Mouse (Mus musculus) ES-E14 (cell line): Measurements from ENCODE around the gene Klk15. TPM values are rescaled to one million over a fixed set of nuclear protein-coding genes. Genes with fewer than 3 reads are reported as not detected.
A peak's percentile ranks its signal among the peaks of the same experiment; 100 is the strongest.

Source experiments
- DNase-seq: peaks from one replicate; pipeline ENCODE4 v3.0.0-alpha.2; 2013; ENCODE audit warnings: low read depth, low spot score
- H3K27ac ChIP-seq: 2 replicates; pipeline ENCODE4 v1.5.1; 2012; ENCODE audit warnings: low read depth, mild to moderate bottlenecking, low read length, moderate library complexity, mixed read lengths; ENCODE audit not compliant: poor library complexity, insufficient read depth, severe bottlenecking
- H3K36me3 ChIP-seq: 2 replicates; pipeline ENCODE4 v1.6.1; 2012; ENCODE audit warnings: mild to moderate bottlenecking, low read length, moderate library complexity, mixed read lengths; ENCODE audit not compliant: control insufficient read depth, poor library complexity, insufficient read depth, severe bottlenecking
- H3K4me1 ChIP-seq, 2 experiments: fragments of 150-350 bp in 1 of 2; sonication (generic) in 1 of 2; 2 replicates each; pipeline ENCODE4 v1.6.1; 2012; ENCODE audit warnings: low read length in 2 of 2, mild to moderate bottlenecking in 1 of 2, mixed read lengths in 1 of 2; ENCODE audit not compliant: control insufficient read depth in 2 of 2, insufficient read depth in 2 of 2, poor library complexity in 1 of 2
- H3K4me3 ChIP-seq, 2 experiments: fragments of 150-350 bp in 1 of 2; sonication (generic) in 1 of 2; 2 replicates each; pipeline ENCODE4 v1.5.1; 2012; ENCODE audit warnings: low read length in 2 of 2, low read depth in 1 of 2, mild to moderate bottlenecking in 1 of 2, mixed read lengths in 1 of 2; ENCODE audit not compliant: insufficient read depth in 1 of 2, poor library complexity in 1 of 2, severe bottlenecking in 1 of 2
- H3K9ac ChIP-seq: 2 replicates; pipeline ENCODE4 v1.6.1; 2012; ENCODE audit warnings: low read depth, mild to moderate bottlenecking, low read length, mixed read lengths; ENCODE audit not compliant: poor library complexity, insufficient read depth, severe bottlenecking
- H3K9me3 ChIP-seq: fragments of 150-350 bp; sonication (generic); 2 replicates; pipeline ENCODE4 v1.6.1; 2012; ENCODE audit warnings: low read depth, mild to moderate bottlenecking, low read length; ENCODE audit not compliant: control insufficient read depth, insufficient read depth
- CHD2 ChIP-seq: IDR thresholded peaks from 2 replicates; pipeline ENCODE4 v1.6.1; 2014; ENCODE audit warnings: mild to moderate bottlenecking, low read depth, low read length, inconsistent platforms
- HCFC1 ChIP-seq: IDR thresholded peaks from 2 replicates; pipeline ENCODE4 v1.6.1; 2012; ENCODE audit warnings: low read length, inconsistent platforms, borderline replicate concordance; ENCODE audit not compliant: insufficient read depth
- MAFK ChIP-seq: IDR thresholded peaks from 2 replicates; pipeline ENCODE4 v1.6.1; 2014; ENCODE audit warnings: mild to moderate bottlenecking, low read depth, low read length, inconsistent platforms; ENCODE audit not compliant: insufficient read depth
- ZC3H11A ChIP-seq: IDR thresholded peaks from 2 replicates; pipeline ENCODE4 v1.6.1; 2012; ENCODE audit warnings: low read depth, mild to moderate bottlenecking, inconsistent platforms, low read length, borderline replicate concordance
- ZNF384 ChIP-seq: IDR thresholded peaks from 2 replicates; pipeline ENCODE4 v1.6.1; 2012; ENCODE audit warnings: low read depth, low read length, inconsistent platforms
- in situ Hi-C, 2 experiments: fragments of 600-800 bp; cut with MboI; formaldehyde crosslinking; loops; one replicate each; pipeline ENCODE4 v1.15.1; 2025; ENCODE audit warnings: low sequenced_read_pairs in 2 of 2, inconsistent platforms in 1 of 2; ENCODE audit not compliant: unreplicated experiment in 2 of 2
- total RNA-seq: library from RNA; depleted of rRNA; stranded (reverse); fragments of 300-350 nt; gene quantifications from 2 replicates; pipeline ENCODE4 v1.2.3, GENCODE M21; 2012; rRNA removed

Gene Klk15
- total RNA-seq: not detected in 2 replicates

GRCm38 (mm10) chr7:43933440-43933839, at the start of gene Klk15:
TSS of gene Klk15 (plus strand) at chr7:43933740.
- TF ChIP-seq HCFC1: no peak
- no peaks in the 10 kb centered on the region for H3K36me3 ChIP-seq
- H3K27ac ChIP-seq: no peak within 1 kb of the TSS
- H3K9ac ChIP-seq: no peak within 1 kb of the TSS
- in situ Hi-C loops: loop anchor here in 1 of 2 experiments (25.0 kb wide), 1 partner anchor 104 kb away; no protein-coding TSS in a partner anchor
- DNase-seq: no peak
- no peaks in the 10 kb centered on the region for H3K9me3 ChIP-seq
- no peak within 1 kb of the TSS for H3K4me3 ChIP-seq
- no peaks in the 10 kb centered on the region for H3K4me1 ChIP-seq

DNA sequence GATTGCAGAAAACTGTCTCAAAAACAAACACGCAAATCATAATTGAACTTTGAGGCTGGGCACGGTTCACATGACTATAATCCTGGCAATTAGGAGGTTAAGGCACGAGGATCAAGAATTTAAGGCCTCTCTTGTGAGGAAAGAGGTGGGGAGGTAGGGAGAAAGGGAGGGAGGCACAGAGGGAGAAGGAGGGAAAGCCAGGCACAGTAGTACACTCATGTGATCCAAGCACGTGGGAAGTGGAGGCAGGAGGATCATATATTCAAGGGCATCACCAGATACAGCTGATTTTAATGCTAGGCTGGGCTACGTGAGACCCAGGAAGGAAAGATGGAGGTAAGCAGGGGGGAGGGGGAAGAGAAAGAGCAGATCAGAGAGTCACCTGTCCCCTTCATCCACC, 42.2 kb upstream of the Klk15 start:
- no peak overlapping the region for H3K9ac ChIP-seq
- H3K4me1 ChIP-seq: no peaks in the 10 kb centered on the region
- TF ChIP-seq ZNF384 (no peak), ZC3H11A (no peak), HCFC1 (no peak), MAFK (no peak), CHD2 (no peak)
- H3K9me3 ChIP-seq: no peaks in the 10 kb centered on the region
- in situ Hi-C loops: loop anchor here (25.0 kb wide), 1 partner anchor 204 kb away; the partner anchor contains the start of gene Klk14 (in 2 of the 2)
- H3K27ac ChIP-seq: no peak overlapping the region
- no peak for DNase-seq
- H3K36me3 ChIP-seq: no peaks in the 10 kb centered on the region
- H3K4me3 ChIP-seq: no peak overlapping the region

DNA sequence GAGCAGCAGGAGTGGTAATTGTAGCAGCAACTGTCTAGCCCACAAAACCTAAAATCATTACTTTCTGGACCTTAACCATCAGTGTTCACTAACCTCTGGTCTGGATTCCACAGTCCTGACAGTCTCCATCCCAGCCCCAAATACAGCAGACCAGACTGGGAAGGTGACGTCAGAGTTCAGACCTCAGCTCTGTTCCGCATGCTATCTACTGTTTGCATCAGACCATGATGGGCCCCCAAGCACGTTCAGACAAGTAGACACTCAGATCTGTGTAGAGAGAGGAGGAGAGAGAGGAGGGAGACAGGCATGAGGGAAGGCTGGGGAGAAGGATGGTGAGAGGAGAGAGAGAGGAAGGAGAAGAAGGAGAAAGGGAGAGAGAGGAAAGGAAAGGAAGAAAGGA, 41.8 kb upstream of the Klk15 start:
- Histone ChIP-seq H3K36me3 (no peaks in the 10 kb centered on the region), H3K27ac (no peak overlapping the region), H3K9ac (no peak overlapping the region), H3K4me3 (no peak overlapping the region), H3K4me1 (no peaks in the 10 kb centered on the region), H3K9me3 (no peaks in the 10 kb centered on the region)
- DNase-seq: no peak
- TF ChIP-seq MAFK: no peak
- TF ChIP-seq CHD2: no peak
- no peak for TF ChIP-seq ZNF384
- TF ChIP-seq HCFC1: no peak
- no peak for TF ChIP-seq ZC3H11A
- in situ Hi-C loops: loop anchor here (25.0 kb wide), 1 partner anchor 204 kb away; the partner anchor contains the start of gene Klk14 (in 2 of the 2)

GRCm38 (mm10) chr7:43894836-43895235, 38.7 kb upstream of the Klk15 start:
- in situ Hi-C loops: loop anchor here (25.0 kb wide), 1 partner anchor 208 kb away; the partner anchor contains the start of gene Klk14 (in 2 of the 2)
- Histone ChIP-seq H3K27ac (no peak overlapping the region), H3K9ac (no peak overlapping the region), H3K36me3 (no peaks in the 10 kb centered on the region), H3K9me3 (no peaks in the 10 kb centered on the region), H3K4me1 (no peaks in the 10 kb centered on the region), H3K4me3 (no peak overlapping the region)
- peak; percentile 96 for DNase-seq
- TF ChIP-seq HCFC1 (no peak), ZC3H11A (peak; percentile 58; the same call in 1 of the 2 replicates)

- in situ Hi-C loops: no loop called here
Measured at GRCm38 (mm10) chr7:43914821-43915220, 18.7 kb upstream of the Klk15 start.

More at GRCm38 (mm10) chr7:43914821-43915220, 18.7 kb upstream of the Klk15 start:
- Histone ChIP-seq H3K4me3 (no peak overlapping the region), H3K27ac (no peak overlapping the region), H3K36me3 (no peaks in the 10 kb centered on the region), H3K9me3 (no peaks in the 10 kb centered on the region), H3K4me1 (no peaks in the 10 kb centered on the region), H3K9ac (no peak overlapping the region)
- no peak for TF ChIP-seq ZNF384
- no peak for TF ChIP-seq ZC3H11A
- no peak for TF ChIP-seq HCFC1
- TF ChIP-seq MAFK: no peak
- TF ChIP-seq CHD2: no peak
- DNase-seq: no peak
